Mouse (Mus musculus): ENCODE data around the gene Ppp2r5a.

Gene Ppp2r5a

GRCm38 (mm10) chr1:191418936-191419335 lies 15.9 kb upstream of the Ppp2r5a start:
- DNase-seq (ENCODE audit: low spot score), result no peak

- DNase-seq (ENCODE audit: low spot score), result no peak
Observed at GRCm38 (mm10) chr1:191417111-191417510, 14.0 kb upstream of the Ppp2r5a start.

- no peak for DNase-seq (ENCODE audit: low spot score)
Observed at GRCm38 (mm10) chr1:191416611-191417010, 13.5 kb upstream of the Ppp2r5a start.

GRCm38 (mm10) chr1:191414432-191414831 lies 11.4 kb upstream of the Ppp2r5a start:
- no peak for DNase-seq (ENCODE audit: low spot score)

GRCm38 (mm10) chr1:191413691-191414415 lies 10.8 kb upstream of the Ppp2r5a start:
- DNase-seq (ENCODE audit: low spot score), result no peak

- no peak for DNase-seq (ENCODE audit: low spot score)
Observed at GRCm38 (mm10) chr1:191410294-191411036, 7.4 kb upstream of the Ppp2r5a start.

GRCm38 (mm10) chr1:191407246-191407645 lies 4.2 kb upstream of the Ppp2r5a start:
- no peak for DNase-seq (ENCODE audit: low spot score)

- no peak for DNase-seq (ENCODE audit: low spot score)
Observed at GRCm38 (mm10) chr1:191406516-191406915, 3.4 kb upstream of the Ppp2r5a start.

- no peak for DNase-seq (ENCODE audit: low spot score)
Observed at GRCm38 (mm10) chr1:191404721-191405329, 1.8 kb upstream of the Ppp2r5a start.

GRCm38 (mm10) chr1:191404301-191404700 lies 1.2 kb upstream of the Ppp2r5a start:
- no peak for DNase-seq (ENCODE audit: low spot score)

- no peak for DNase-seq (ENCODE audit: low spot score)
Observed at GRCm38 (mm10) chr1:191402506-191402905, 566 bp downstream of the Ppp2r5a start.

- DNase-seq (ENCODE audit: low spot score), result peak; percentile 97
Observed at GRCm38 (mm10) chr1:191396897-191397849, 5.9 kb downstream of the Ppp2r5a start.

GRCm38 (mm10) chr1:191396446-191396845 lies 6.6 kb downstream of the Ppp2r5a start:
- no peak for DNase-seq (ENCODE audit: low spot score)

- no peak for DNase-seq (ENCODE audit: low spot score)
Observed at GRCm38 (mm10) chr1:191395871-191396433, 7.1 kb downstream of the Ppp2r5a start.

GRCm38 (mm10) chr1:191395200-191395599 lies 7.9 kb downstream of the Ppp2r5a start:
- DNase-seq (ENCODE audit: low spot score), result no peak

- no peak for DNase-seq (ENCODE audit: low spot score)
Observed at GRCm38 (mm10) chr1:191394126-191394525, 8.9 kb downstream of the Ppp2r5a start.

GRCm38 (mm10) chr1:191393536-191393935 lies 9.5 kb downstream of the Ppp2r5a start:
- no peak for DNase-seq (ENCODE audit: low spot score)

- peak; percentile 57 for DNase-seq (ENCODE audit: low spot score)
Observed at GRCm38 (mm10) chr1:191391311-191391710, 11.8 kb downstream of the Ppp2r5a start.

GRCm38 (mm10) chr1:191384786-191385430 lies 18.2 kb downstream of the Ppp2r5a start:
- DNase-seq (ENCODE audit: low spot score), result no peak

GRCm38 (mm10) chr1:191381955-191382736 lies 20.9 kb downstream of the Ppp2r5a start:
- DNase-seq (ENCODE audit: low spot score), result no peak
